Mouse (Mus musculus) MEL-GATA-1-ER (cell line): ENCODE results near the gene BC147527.
"Not testable (repeated sequence)": the region's sequence is repeated elsewhere in the genome, so short reads cannot be mapped to it uniquely, and the experiment has no call there.

Experiments used
- DNase-seq: peaks from one replicate; pipeline ENCODE4 v3.0.0-alpha.2; 2012; ENCODE audit warnings: low read depth; ENCODE audit errors: extremely low read depth

The BC147527 gene

DNA sequence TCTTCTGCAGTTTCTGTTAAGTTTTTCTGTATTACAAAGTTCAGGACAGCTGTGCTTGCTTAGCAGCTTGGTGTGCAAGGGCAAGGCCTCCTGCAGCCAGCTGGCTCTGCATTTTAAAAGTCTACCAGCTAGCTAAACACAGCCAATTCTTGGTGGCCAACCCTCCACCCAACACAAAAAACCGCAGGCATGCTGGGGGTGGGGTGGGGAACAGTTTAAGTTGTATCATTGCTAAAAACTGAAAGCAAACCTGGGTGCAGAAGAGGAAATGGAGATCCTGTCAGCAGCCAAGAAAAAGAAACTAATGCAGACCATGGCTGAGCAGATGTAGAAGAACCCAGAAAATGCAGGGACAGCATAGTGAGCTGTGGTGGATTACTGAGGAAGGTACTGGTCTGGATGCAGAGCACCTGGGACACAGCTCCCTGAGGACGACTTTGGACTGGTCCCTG lies at the start of gene BC147527:
TSS of gene BC147527 (plus strand) at position 402 of the 452 bp plus-strand sequence.
- no peak for DNase-seq

DNA sequence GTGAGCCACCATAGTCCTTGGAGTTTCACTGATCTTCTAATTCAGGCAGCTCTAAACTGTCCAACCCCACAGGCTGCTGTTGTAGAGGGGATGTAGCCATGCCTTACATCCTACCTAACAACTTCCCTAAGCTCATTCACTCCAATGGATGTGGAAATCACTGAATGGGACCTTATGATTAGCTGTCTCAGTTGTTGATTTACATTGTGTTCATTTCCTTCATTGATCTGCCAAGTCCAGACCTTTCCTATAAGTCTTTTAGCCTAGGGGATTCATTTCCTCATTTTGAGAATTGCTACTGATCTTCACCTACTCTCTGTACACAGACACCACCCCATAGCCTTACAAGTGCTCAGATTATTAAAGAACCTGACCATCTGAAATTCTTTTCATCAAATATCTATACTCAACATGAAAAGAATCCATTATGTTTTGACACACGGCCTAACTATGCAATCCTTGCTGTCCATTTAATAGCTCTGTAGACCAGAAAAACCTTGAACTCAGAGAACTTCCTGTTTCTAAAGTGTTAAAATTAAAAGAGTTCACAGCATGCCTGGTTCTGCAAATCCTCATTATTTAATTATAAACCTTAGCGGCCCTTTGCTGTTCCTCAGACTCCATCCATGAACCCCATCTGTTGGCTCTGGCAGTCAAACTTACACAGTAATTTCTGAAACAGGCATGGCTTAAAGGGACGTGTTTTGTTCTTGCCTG lies 48.8 kb upstream of the BC147527 start:
- DNase-seq: not testable (repeated sequence)

DNA sequence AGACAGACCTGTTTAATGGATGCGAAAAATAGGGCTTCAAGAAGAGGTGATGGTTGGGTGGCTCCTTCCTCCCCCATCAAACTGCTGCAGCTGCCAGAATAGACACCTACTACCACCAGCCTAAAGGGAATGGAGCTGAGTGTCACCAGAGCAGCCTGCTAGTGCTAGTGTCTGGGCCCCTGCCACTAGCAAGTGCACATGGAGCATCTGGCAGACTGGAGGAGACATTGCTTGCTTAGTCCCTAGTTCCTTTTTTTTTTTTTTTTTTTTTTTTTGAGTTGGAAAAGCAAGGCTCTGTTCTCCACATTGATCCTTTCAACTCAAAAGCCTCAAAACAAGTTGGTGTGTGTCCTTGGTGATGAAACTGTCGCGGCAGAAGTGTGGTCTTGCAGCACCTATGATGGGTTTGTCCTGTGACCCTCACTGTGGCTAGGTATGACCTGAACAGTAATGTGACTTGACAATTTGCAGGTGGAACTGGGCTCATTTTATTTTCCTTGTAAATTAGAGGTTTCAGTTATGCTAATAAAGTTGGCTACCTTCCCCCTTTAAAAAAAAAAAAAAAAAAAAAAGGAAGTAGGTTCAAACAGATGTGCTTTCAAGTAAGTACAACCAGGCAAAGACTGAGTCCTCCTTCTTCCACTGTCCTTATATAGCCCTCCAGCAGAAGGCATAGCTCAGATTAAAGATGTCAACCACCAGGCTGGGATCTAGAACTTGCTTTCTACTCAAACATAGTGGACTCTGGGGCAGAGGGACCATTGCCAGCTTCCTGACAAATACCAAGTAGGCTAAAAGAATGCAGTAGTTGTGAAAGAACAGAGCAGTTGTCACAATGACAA lies 41.2 kb upstream of the BC147527 start:
- DNase-seq: not testable (repeated sequence)

DNA sequence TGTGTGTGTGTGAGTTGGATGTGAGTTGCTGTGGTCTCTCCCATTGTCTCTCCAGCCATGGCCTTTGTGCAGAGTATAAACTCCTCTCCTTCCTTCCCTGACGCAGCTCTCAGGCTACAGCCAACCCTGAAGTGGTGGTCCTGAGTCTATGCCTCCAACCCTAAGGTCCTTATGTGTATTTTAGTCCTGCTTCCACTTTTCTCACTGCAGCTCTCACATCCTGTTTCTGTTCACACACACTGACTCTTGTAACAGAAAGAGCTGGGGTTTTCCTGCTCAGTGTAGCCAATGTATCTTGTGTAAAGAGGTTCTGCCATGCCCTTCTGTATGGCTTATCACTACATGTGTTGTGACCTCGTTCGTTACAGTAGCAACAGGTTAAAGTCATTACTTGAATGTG lies 40.5 kb upstream of the BC147527 start:
- DNase-seq: not testable (repeated sequence)

DNA sequence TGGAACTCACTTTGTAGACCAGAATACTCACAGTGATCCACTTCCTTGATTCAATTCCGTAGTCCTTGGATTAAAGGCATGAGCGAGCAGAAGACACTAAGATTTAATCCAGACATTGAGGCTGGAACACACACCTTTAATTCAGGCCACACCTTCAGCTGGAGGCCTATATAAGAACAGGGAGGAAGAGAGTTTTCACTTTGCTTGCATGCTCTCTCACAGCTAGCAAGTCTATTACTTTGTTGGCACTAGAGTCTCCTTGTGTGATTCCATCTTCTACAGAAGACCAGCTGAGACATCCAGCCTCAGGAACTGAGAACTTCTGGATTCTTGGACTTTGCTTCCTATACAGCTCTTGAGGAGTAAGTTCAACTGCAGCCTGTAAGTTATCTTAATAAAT lies 37.3 kb upstream of the BC147527 start, which contains the start of gene AF067061:
TSS of gene AF067061 (plus strand) at position 245 of the 400 bp plus-strand sequence.
- not testable (repeated sequence) for DNase-seq

DNA sequence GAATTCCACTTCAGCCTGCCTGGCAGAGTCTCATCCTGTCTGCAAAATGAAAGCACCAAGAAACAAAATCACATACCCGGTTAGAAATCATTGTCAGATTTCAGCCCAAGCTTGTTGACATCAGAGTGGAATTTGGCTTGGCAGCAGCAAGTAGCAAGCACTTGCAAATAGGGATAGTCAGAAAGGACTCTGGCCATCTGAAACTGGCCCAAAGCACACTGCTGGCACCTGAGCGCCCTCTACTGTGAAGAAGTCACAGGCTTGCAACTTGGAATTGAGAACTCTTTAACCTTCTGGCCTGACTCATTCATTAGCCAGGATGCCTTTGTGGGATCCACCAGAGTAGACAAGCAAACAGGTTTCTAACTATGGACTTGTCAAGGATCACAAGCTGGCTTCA lies 22.4 kb upstream of the BC147527 start:
- not testable (repeated sequence) for DNase-seq

DNA sequence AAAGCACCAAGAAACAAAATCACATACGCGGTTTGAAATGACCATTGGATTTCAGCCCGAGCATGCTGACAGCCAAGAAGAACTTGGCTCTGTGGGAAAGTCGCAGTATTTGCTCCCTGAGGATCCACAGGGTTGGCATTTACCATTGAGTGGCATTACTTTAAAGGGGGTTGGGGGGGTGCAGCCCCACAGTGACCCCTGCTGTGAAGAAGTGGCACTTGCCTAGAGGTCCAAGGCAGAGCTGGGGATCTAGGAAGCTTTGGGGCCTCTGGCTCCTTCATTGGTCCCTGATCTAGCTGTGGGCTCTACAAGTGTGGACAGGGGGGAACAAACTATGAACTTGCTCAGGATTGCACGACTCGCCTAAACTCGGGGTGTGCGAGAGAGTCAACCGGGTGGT lies 21.4 kb upstream of the BC147527 start:
- DNase-seq: no peak

DNA sequence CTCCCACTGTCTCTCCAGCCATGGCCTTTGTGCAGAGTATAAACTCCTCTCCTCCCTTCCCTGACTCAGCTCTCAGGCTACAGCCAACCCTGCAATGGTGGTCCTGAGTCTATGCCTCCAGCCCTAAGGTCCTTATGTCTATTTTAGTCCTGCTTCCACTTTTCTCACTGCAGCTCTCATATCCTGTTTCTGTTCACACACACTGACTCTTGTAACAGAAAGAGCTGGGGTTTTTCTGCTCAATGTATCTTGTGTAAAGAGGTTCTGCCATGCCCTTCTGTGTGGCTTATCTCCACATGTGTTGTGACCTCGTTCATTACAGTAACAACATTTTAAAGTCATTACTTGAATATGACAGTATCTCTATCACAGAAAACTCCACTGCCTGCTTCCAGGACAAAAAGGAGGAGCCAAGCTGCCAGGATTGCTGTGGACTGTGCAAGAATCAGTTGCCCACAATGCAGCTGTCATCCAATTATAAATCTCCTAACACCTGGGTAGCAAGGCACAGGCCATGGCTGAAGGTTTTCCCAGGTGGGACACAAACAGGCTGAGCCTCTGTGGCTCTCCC lies 783 bp upstream of the BC147527 start:
- DNase-seq: no peak

DNA sequence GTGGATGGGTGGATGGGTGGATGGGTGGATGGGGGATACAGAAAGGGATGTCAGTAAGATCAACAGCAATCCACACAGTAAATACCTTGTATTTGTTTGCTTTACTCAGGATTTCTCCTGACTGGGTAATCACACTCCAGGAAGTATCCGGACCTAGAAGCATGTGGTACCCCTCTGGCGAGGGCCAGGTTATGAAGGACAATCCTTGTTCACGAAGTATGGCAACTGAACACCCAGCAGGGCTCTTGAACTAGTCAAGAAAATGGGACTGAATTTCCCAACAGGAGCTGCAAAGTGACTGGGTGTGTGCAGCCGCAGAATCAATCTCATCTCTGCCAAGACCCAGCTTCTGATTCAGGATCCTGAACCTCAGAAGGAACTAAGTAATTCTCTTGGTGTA lies 661 bp downstream of the BC147527 start:
- no peak for DNase-seq

DNA sequence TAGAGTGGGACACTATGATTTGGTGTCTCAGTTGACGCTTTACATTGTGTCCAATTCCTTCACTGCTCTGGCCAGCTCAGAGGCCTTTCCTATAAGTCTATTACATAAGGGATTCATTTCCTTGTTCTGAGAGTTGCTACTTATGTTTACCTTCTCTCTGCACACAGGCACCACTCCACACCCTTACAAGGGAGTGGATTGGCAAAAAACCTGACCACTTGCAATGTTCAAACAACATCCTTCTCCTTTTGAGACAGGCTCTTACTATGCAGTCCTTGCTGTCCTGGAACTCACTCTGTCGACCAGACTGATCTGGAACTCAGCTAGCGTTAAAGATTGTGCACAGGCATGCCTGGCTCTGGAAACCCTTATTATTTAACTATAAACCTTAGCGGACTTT lies 10.6 kb downstream of the BC147527 start:
- no peak for DNase-seq

DNA sequence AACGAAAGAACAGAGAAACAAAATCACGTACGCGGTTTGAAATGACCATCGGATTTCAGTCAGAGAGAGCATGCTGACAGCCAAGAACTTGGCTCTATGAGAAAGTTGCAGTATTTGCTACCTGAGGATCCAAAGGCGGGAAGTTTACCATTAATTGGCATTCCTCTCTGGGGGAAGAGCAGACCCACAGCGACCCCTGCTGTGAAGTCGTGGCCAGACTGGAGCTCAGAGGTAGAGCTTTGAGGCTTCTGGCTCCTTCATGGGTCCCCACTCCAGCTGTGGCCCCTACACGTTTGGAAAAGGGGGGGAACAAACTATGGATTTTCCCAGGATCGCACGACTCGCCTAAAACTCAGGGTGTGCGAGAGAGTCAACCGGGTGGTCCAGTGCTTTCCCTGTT lies 13.4 kb downstream of the BC147527 start:
- no peak for DNase-seq

DNA sequence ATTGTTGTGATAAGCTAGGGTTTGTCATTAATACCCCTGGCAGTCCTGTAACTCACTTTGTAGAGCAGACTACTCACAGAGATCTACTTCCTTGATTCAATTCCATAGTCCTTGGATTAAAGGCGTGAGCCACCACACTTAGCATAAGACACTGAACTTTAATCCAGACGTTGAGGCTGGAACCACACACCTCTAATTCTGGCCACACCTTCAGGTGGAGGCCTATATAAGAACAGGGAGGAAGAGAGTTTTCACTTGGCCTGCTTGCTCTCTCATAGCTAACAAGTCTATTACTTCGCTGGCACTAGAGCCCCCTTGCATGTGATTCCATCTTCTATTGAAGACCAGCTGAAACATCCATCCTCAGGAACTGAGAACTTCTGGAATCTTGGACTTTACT lies 16.4 kb downstream of the BC147527 start, which contains the start of gene Tcstv3:
TSS of gene Tcstv3 (plus strand) at position 301 of the 400 bp plus-strand sequence.
- DNase-seq: not testable (repeated sequence)

DNA sequence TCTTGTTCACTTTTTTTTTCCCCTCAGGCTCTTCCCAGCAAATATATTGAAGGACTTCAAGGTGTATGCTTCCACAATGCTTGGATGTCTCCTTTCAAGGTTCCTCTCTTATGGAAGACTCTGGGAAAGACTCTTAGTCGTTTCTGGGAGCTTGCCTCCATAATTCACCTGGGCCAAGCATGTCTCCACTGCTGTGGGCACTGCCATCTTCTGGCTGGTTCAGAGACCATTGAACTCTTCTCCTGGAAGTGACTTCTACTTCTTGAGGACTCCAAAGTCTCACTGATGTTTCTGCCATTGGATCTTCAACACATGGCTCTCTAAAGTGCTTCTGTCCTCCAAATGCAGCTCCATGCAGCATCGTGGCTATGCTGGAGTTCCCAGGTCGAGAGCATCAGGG lies 20.0 kb downstream of the BC147527 start:
- DNase-seq: no peak

DNA sequence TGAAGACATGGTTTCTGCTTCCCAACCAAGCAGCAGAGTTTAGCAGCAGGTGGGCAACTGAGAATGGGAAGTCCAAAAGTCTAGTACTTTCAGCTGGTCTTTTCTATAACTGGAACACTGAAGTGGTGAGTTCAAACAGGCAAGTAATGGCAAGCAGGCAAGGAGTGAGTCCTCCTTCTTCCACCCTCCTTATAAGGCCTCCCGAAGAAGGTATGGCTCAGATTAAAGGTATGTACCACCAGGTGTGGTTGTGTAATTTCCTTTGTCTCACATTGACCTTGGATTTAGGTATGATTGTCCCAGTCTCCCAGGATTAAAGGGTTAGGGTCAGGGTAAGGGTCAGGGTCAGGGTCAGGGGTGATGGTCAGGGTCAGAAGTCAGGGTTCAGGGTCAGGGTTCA lies 20.5 kb downstream of the BC147527 start:
- no peak for DNase-seq
